7 mouse cellular contexts compared by ENCODE assay signal in the genomic region with DNA sequence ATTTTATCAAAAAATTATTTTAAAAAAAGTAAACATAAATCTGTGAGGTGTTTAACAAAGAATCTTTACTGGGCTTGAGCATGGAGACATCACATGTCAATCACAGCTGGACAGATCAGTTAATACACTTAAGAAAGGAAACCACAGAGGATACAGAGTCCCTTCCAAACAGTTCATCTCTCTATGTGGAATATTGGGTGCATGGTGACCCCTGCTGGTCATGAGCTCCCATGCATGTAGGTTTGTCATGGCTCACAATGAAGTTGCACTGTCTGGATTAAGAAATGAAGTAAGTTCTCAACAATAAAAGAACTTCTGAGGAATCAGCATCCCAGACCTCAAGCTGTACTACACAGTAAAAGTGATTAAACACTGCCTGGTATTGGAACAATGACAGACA.
A peak's percentile ranks its signal among the peaks of the same experiment; 100 is the strongest.
DNase-seq lines count a peak whose midpoint lies in the region; ATAC-seq and TF ChIP-seq lines count a peak whose summit lies in the region.
"Not testable (repeated sequence)": the region's sequence is repeated elsewhere in the genome, so short reads cannot be mapped to it uniquely, and the experiment has no call there.

No protein-coding gene starts in this region.

- peak; percentile 6 for DNase-seq in CD4-positive, CD25-positive, alpha-beta regulatory T cell, adult 2 months (ENCODE audit: low read depth, low spot score)
- not testable (repeated sequence) for DNase-seq in G1E (ENCODE audit: low spot score); liver, postnatal 0 days

- not testable (repeated sequence) for H3K27me3 ChIP-seq in G1E (ENCODE audit: insufficient read depth, low read length); liver, postnatal 0 days (ENCODE audit: insufficient read depth, low read length)

- not testable (repeated sequence) for TF ChIP-seq CTCF in G1E (IDR thresholded peaks at IDR 0.05; ENCODE audit: low read depth, low read length)
- peak; percentile 8; the same call in 1 of the 2 replicates for TF ChIP-seq CTCF in liver, postnatal 0 days (IDR thresholded peaks at IDR 0.05; ENCODE audit: low read depth)

- peak; percentile 78; the same call in 1 of the 2 replicates for ATAC-seq in G1E (ENCODE audit: extremely low read depth, insufficient number of reproducible peaks, low FRiP score, poor library complexity, severe bottlenecking)
- ATAC-seq in common myeloid progenitor, adult 5-6 weeks (replicated peaks; ENCODE audit: low read depth, poor library complexity, severe bottlenecking): peak; percentile 100
- peak; percentile 84 to 93; a peak in 3 of 4 replicates for ATAC-seq in hematopoietic stem cell, adult 5-6 weeks (replicated peaks in 1 of 2; ENCODE audit: insufficient read depth in 1 of 2, low FRiP score in 2 of 2, low TSS enrichment in 1 of 2, low read depth in 1 of 2, poor library complexity in 2 of 2, severe bottlenecking in 2 of 2)
- ATAC-seq in liver, postnatal 0 days: not testable (repeated sequence)
- peak; percentile 99 for ATAC-seq in megakaryocyte progenitor cell, adult 5-6 weeks (replicated peaks; ENCODE audit: poor library complexity)
- ATAC-seq in neutrophil, adult 5-6 weeks (ENCODE audit: extremely low read depth, insufficient number of reproducible peaks, low FRiP score, poor library complexity, severe bottlenecking): peak; percentile 87

- H3K4me1 ChIP-seq in G1E (ENCODE audit: insufficient read depth, low read depth, low read length); liver, postnatal 0 days (ENCODE audit: insufficient read depth): not testable (repeated sequence)

- H3K4me2 ChIP-seq in liver, postnatal 0 days (ENCODE audit: low read depth, low read length): not testable (repeated sequence)

- not testable (repeated sequence) for TF ChIP-seq EP300 in liver, postnatal 0 days (IDR thresholded peaks at IDR 0.05; ENCODE audit: low read depth)

- not testable (repeated sequence) for H3K9me3 ChIP-seq in G1E (replicated peaks); liver, postnatal 0 days (ENCODE audit: low read length)

- H3K36me3 ChIP-seq in G1E (replicated peaks); liver, postnatal 0 days (replicated peaks; ENCODE audit: insufficient read depth, low read length): not testable (repeated sequence)

- H3K27ac ChIP-seq in liver, postnatal 0 days (ENCODE audit: low read depth): not testable (repeated sequence)

- not testable (repeated sequence) for H3K4me3 ChIP-seq in G1E (ENCODE audit: low read depth, low read length); liver, postnatal 0 days (ENCODE audit: low read depth, low read length)

- H3K9ac ChIP-seq in liver, postnatal 0 days (replicated peaks): not testable (repeated sequence)
